Comparison of ENCODE assay signal across 9 mouse cellular contexts in genomic region chrX:36901655-36902054, GRCm38 (mm10). TPM values are rescaled to one million over a fixed set of nuclear protein-coding genes. Genes with fewer than 3 reads are reported as not detected.
DNase-seq lines count a peak whose midpoint lies in the region; ATAC-seq and TF ChIP-seq lines count a peak whose summit lies in the region.
"Had no signal": no experiment of that assay in that cellular context is flagged by ENCODE, and none has a peak within 500 bp of the region (broad histone marks: within the 10 kb centered on the region; RNA-seq: fewer than 3 reads in every experiment).

No protein-coding gene starts in this region.

- peaks cover 12% of the 10 kb centered on the region for H3K4me1 ChIP-seq in erythroblast, embryonic 14.5 days (ENCODE audit: control insufficient read depth)
- H3K4me1 ChIP-seq in testis, adult 2 months (ENCODE audit: control insufficient read depth, insufficient read depth, low read length): 0 out of 2 replicates have a peak, but pooled peaks cover 3% of the 10 kb centered on the region
- no peaks in the 10 kb centered on the region; the same call in 1 of the 2 replicates for H3K4me1 ChIP-seq in limb, embryonic 15.5 days

- no peak for DNase-seq in testis, postnatal 10 days (ENCODE audit: low spot score)
- DNase-seq in adrenal gland, postnatal 25 days: no peak
- DNase-seq in adipocyte (ENCODE audit: low spot score): no peak
- no peak for DNase-seq in right cerebral cortex, postnatal 25 days
- DNase-seq: heart, postnatal 10 days had no signal

- TF ChIP-seq CTCF in testis, adult 2 months (IDR thresholded peaks at IDR 0.05; ENCODE audit: control insufficient read depth, insufficient read depth, insufficient replicate concordance, low read depth, low read length): no peak

- TF ChIP-seq POLR2A in testis, adult 2 months (IDR thresholded peaks at IDR 0.05; ENCODE audit: control insufficient read depth, low read depth, low read length): no peak

- no peak overlapping the region for H3K27ac ChIP-seq in testis, adult 2 months (ENCODE audit: control insufficient read depth, insufficient read depth, low read depth, low read length)
- no peak overlapping the region for H3K27ac ChIP-seq in limb, embryonic 15.5 days

- WGBS in limb, embryonic 15.5 days: 46% methylated on average over 3 of the region's 3 CpGs

- no peak for ATAC-seq in erythroblast, adult 5-6 weeks (replicated peaks; ENCODE audit: low FRiP score, poor library complexity, severe bottlenecking)
- no peak for ATAC-seq in limb, embryonic 15.5 days (ENCODE audit: insufficient number of reproducible peaks, low FRiP score, low TSS enrichment, low read depth)

- H3K4me2 ChIP-seq in limb, embryonic 15.5 days: peak overlapping the region; percentile 60; the same call in 1 of the 2 replicates

- peak overlapping the region; percentile 75 for H3K4me3 ChIP-seq in erythroblast, embryonic 14.5 days (replicated peaks)
- peak overlapping the region; percentile 86; the same call in 1 of the 2 replicates for H3K4me3 ChIP-seq in testis, adult 2 months (ENCODE audit: control insufficient read depth, low read depth, low read length)
- peak overlapping the region; percentile 53; the same call in 1 of the 2 replicates for H3K4me3 ChIP-seq in limb, embryonic 15.5 days

- H3K36me3 ChIP-seq in erythroblast, embryonic 14.5 days (ENCODE audit: control insufficient read depth): no peaks in the 10 kb centered on the region
- H3K36me3 ChIP-seq in testis, adult 2 months (ENCODE audit: control insufficient read depth, insufficient read depth, low read length): no peaks in the 10 kb centered on the region
- no peaks in the 10 kb centered on the region for H3K36me3 ChIP-seq in limb, embryonic 15.5 days

- H3K9me3 ChIP-seq in erythroblast, embryonic 14.5 days (ENCODE audit: control insufficient read depth, low read length): no peaks in the 10 kb centered on the region
- H3K9me3 ChIP-seq in limb, embryonic 15.5 days: no peaks in the 10 kb centered on the region

- H3K9ac ChIP-seq in limb, embryonic 15.5 days: no peak overlapping the region

- peaks cover 5% of the 10 kb centered on the region for H3K27me3 ChIP-seq in erythroblast, embryonic 14.5 days (ENCODE audit: control insufficient read depth)
- H3K27me3 ChIP-seq in testis, adult 2 months (ENCODE audit: control insufficient read depth, insufficient read depth, low read length): no peaks in the 10 kb centered on the region
- no peaks in the 10 kb centered on the region for H3K27me3 ChIP-seq in limb, embryonic 15.5 days

RNA-seq across cellular contexts. Expression of gene Nkrf, which starts 1.0 kb away (rescaled TPM):
- 0.05 TPM in 1 of 2 replicates, not detected in the other for polyA plus RNA-seq in erythroblast, embryonic 14.5 days (2012)
- total RNA-seq in erythroblast, adult 5-6 weeks (2015; ENCODE audit: low replicate concordance): 3.1 and 8.5 TPM in 2 replicates
- 0.34 and 3.9 TPM in 2 replicates for total RNA-seq in erythroblast, adult 5-6 weeks (2017; ENCODE audit: low replicate concordance)
- 0.54 and 0.61 TPM in 2 replicates for polyA plus RNA-seq in testis, adult 2 months (2012; rRNA removed)
- polyA plus RNA-seq in limb, embryonic 15.5 days (2015; fragmentation: Nextera tagmentation; extraction: Ambion mirVana): 1.2 and 1.3 TPM in 2 replicates
- 10.0 and 10.1 TPM in 2 replicates for total RNA-seq in adrenal gland, postnatal 25 days (2021)

RNA-seq across cellular contexts. Expression of gene C330007P06Rik, which starts 27.7 kb away (rescaled TPM):
- polyA plus RNA-seq in erythroblast, embryonic 14.5 days (2012): 0.07 and 0.12 TPM in 2 replicates
- 9.2 and 22.2 TPM in 2 replicates for total RNA-seq in erythroblast, adult 5-6 weeks (2015; ENCODE audit: low replicate concordance)
- 17.7 and 23.5 TPM in 2 replicates for total RNA-seq in erythroblast, adult 5-6 weeks (2017; ENCODE audit: low replicate concordance)
- polyA plus RNA-seq in testis, adult 2 months (2012; rRNA removed): 3.7 and 4.7 TPM in 2 replicates
- 30.4 and 31.7 TPM in 2 replicates for polyA plus RNA-seq in limb, embryonic 15.5 days (2015; fragmentation: Nextera tagmentation; extraction: Ambion mirVana)
- total RNA-seq in adrenal gland, postnatal 25 days (2021): 44.0 and 51.7 TPM in 2 replicates

RNA-seq across cellular contexts. Expression of gene Ube2a, which starts 28.0 kb away (rescaled TPM):
- 21.8 and 22.6 TPM in 2 replicates for polyA plus RNA-seq in erythroblast, embryonic 14.5 days (2012)
- total RNA-seq in erythroblast, adult 5-6 weeks (2015; ENCODE audit: low replicate concordance): 16.7 and 39.9 TPM in 2 replicates
- 4.3 and 19.9 TPM in 2 replicates for total RNA-seq in erythroblast, adult 5-6 weeks (2017; ENCODE audit: low replicate concordance)
- 20.6 and 25.4 TPM in 2 replicates for polyA plus RNA-seq in testis, adult 2 months (2012; rRNA removed)
- polyA plus RNA-seq in limb, embryonic 15.5 days (2015; fragmentation: Nextera tagmentation; extraction: Ambion mirVana): 114 and 121 TPM in 2 replicates
- 57.2 and 72.4 TPM in 2 replicates for total RNA-seq in adrenal gland, postnatal 25 days (2021)
